Mouse (Mus musculus) liver, embryonic 14.5 days (tissue): Measurements from ENCODE around the gene Frmd4a. TPM values are rescaled to one million over a fixed set of nuclear protein-coding genes. Genes with fewer than 3 reads are reported as not detected.

Experiments used
- ATAC-seq: fragments of 200-750 bp; cut with Nextera tagmentation; 2 replicates; pipeline ENCODE4 v1.8.0; 2017; ENCODE audit warnings: moderate number of reproducible peaks, mild to moderate bottlenecking, moderate library complexity; ENCODE audit not compliant: insufficient read depth
- DNase-seq, 3 experiments: peaks; one replicate each; pipeline ENCODE4 v3.0.0-alpha.2; 2012 to 2013; ENCODE audit warnings: low read depth in 3 of 3, low spot score in 3 of 3
- H3K27ac ChIP-seq: fragments of 300-500 bp; sonication (generic); 2 replicates; pipeline ENCODE4 v1.5.1; 2014; ENCODE audit warnings: moderate library complexity, mild to moderate bottlenecking, control low read depth, inconsistent platforms
- H3K27me3 ChIP-seq: fragments of 300-500 bp; sonication (generic); 2 replicates; pipeline ENCODE4 v1.6.1; 2014; ENCODE audit warnings: mild to moderate bottlenecking, low read length, moderate library complexity; ENCODE audit not compliant: control insufficient read depth, insufficient read depth
- H3K36me3 ChIP-seq: fragments of 300-500 bp; sonication (generic); replicated peaks from 2 replicates; pipeline ENCODE4 v1.6.1; 2014; ENCODE audit warnings: low read depth; ENCODE audit not compliant: control insufficient read depth, insufficient read depth
- H3K4me1 ChIP-seq, 2 experiments: fragments of 200-500 bp in 1 of 2; fragments of 300-500 bp in 1 of 2; sonication (generic) in 1 of 2; replicated peaks; 2 replicates each; pipeline ENCODE4 v1.6.1; 2012 to 2014; ENCODE audit warnings: antibody characterized with exemption in 1 of 2, inconsistent platforms in 1 of 2, low read length in 1 of 2; ENCODE audit not compliant: control insufficient read depth in 2 of 2, insufficient read depth in 2 of 2
- H3K4me2 ChIP-seq: fragments of 300-500 bp; sonication (generic); 2 replicates; pipeline ENCODE4 v1.6.1; 2014; ENCODE audit warnings: low read depth, mild to moderate bottlenecking, control low read depth, moderate library complexity
- H3K4me3 ChIP-seq, 2 experiments: fragments of 200-500 bp in 1 of 2; fragments of 300-500 bp in 1 of 2; sonication (generic) in 1 of 2; 2 replicates each; pipeline ENCODE4 v1.5.1; 2012 to 2014; ENCODE audit warnings: low read depth in 2 of 2, low read length in 2 of 2, mild to moderate bottlenecking in 2 of 2, control low read depth in 1 of 2, inconsistent platforms in 1 of 2, moderate library complexity in 1 of 2; ENCODE audit not compliant: insufficient read depth in 1 of 2
- H3K9ac ChIP-seq: fragments of 300-500 bp; sonication (generic); replicated peaks from 2 replicates; pipeline ENCODE4 v1.6.1; 2014; ENCODE audit warnings: mild to moderate bottlenecking, control low read depth, moderate library complexity
- H3K9me3 ChIP-seq: fragments of 300-500 bp; sonication (generic); 2 replicates; pipeline ENCODE4 v1.6.1; 2016; ENCODE audit warnings: low read length, mixed read lengths; ENCODE audit not compliant: control insufficient read depth
- CTCF ChIP-seq: IDR thresholded peaks from 2 replicates; pipeline ENCODE4 v1.5.1; 2016; ENCODE audit warnings: antibody characterized with exemption, low read depth, control low read depth
- EP300 ChIP-seq: IDR thresholded peaks from 2 replicates; pipeline ENCODE4 v1.6.1; 2016; ENCODE audit warnings: antibody characterized with exemption, low read depth
- WGBS: fragments of 180-500 bp; shearing (Covaris S2); extraction: QIAGEN DNeasy Blood & Tissue Kit; methylation state at CpG from one replicate; pipeline ENCODE4 v1.1.7; 2014; ENCODE audit not compliant: insufficient replicate concordance; 5-methylcytosine and 5-hydroxymethylcytosine counted together
- polyA plus RNA-seq, 2 experiments: library from polyadenylated mRNA; depleted of rRNA in 1 of 2; stranded (reverse) in 1 of 2; unstranded in 1 of 2; fragments of >200 nt; fragmentation: Nextera tagmentation in 1 of 2; extraction: Ambion mirVana in 1 of 2; gene quantifications; 2 replicates each; pipeline versions ENCODE4 v1.2.1 to v1.2.3; 2012 to 2014

Frmd4a gene
- polyA plus RNA-seq, 2 experiments: 11.0 to 11.2 TPM

DNA sequence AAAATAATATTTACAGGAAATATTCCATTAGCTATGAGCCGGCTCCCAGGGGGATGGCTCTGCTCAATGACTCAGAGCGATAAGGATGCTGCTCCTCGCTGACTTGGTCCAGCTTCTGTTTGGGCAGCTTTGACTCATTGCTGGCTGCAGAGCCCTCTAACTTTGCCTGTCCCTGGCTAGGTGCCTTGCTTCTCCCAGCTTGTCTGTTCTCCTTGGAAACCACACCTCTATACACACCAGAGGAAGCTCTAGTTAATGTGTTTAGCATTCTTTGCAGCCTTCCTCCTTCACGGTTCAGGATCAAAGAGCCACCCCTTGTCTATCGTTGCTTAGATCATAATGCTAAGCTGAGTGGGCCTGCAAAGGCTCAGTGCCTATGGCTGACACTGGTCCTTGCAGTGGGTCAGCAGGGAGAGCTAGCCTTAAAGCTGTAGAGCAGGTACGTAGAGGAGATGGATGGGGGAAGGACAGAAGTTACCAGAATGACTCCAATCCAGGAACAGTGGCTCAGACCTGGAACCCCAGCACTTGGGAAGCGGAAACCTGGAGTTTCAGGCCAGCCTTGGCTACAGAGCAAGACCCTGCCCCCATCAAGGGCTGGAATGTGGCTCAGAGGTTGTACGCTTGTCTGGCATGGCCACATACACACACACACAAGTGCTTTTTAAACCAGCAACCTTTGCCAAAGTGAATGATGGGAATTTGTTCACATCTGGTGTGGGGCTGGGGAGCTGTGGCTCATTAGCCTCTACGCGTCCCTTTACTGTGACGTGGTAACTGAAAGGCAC lies 525.3 kb downstream of the Frmd4a start:
- DNase-seq: no peak
- Histone ChIP-seq H3K27ac (no peak overlapping the region), H3K9me3 (no peaks in the 10 kb centered on the region), H3K36me3 (no peaks in the 10 kb centered on the region), H3K4me2 (no peak overlapping the region), H3K4me3 (no peak overlapping the region), H3K4me1 (peaks cover 0 to 3% of the 10 kb centered on the region in 2 experiments; a peak in 1 of 4 replicates), H3K27me3 (no peaks in the 10 kb centered on the region), H3K9ac (no peak overlapping the region; the same call in 1 of the 2 replicates)
- no peak for ATAC-seq
- 69% methylated on average over 11 of the region's 11 CpGs for WGBS
- TF ChIP-seq EP300: no peak

DNA sequence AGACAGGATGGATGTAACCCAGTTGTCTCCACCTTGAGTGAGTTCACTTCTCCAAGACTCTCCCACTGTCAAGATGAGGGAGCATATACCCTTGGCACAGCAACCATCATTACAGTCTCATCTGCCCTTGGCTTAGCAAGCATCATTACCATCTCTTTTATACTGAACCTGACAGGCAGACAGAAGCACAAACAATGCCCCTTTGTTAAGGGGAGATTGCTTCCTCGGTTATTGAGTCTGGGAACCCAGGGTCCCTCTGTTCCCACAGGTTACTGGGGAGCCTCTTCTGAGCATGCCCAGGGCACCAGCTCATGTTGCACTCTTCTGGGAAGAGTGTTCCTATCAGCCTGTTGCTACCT lies 525.9 kb downstream of the Frmd4a start:
- H3K27me3 ChIP-seq: no peaks in the 10 kb centered on the region
- H3K36me3 ChIP-seq: no peaks in the 10 kb centered on the region
- H3K9ac ChIP-seq: no peak overlapping the region; the same call in 1 of the 2 replicates
- no peak for DNase-seq
- TF ChIP-seq CTCF (no peak), EP300 (no peak)
- H3K27ac ChIP-seq: no peak overlapping the region
- 38% methylated on average over 1 of the region's 1 CpGs for WGBS
- H3K4me1 ChIP-seq: peaks cover 0 to 3% of the 10 kb centered on the region in 2 experiments; a peak in 1 of 4 replicates
- no peak for ATAC-seq
- H3K4me3 ChIP-seq: no peak overlapping the region
- no peaks in the 10 kb centered on the region for H3K9me3 ChIP-seq
- no peak overlapping the region for H3K4me2 ChIP-seq

DNA sequence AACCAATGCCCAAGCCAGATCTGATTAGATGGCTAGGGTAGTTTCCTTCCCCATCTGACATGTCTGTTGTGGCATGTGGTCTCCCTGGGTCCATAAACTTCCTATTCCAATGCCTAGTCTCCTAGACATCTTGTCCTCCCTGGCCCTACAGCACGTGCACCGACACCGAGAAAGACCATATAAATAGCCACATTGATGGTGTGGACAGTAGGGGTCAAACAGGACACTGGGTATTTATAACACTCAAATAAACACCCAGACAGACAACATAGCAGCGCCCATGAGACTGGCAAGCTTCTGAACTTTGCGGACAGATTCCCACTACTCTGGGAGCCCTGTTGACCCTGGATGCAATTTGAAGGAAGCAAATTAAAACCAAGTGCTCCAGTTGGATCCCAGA lies 526.8 kb downstream of the Frmd4a start:
- TF ChIP-seq CTCF (no peak), EP300 (no peak)
- no peaks in the 10 kb centered on the region for H3K9me3 ChIP-seq
- no peak overlapping the region for H3K4me2 ChIP-seq
- no peak overlapping the region for H3K27ac ChIP-seq
- ATAC-seq (no peak), DNase-seq (no peak)
- no peaks in the 10 kb centered on the region for H3K27me3 ChIP-seq
- no peak overlapping the region for H3K4me3 ChIP-seq
- no peak overlapping the region for H3K9ac ChIP-seq
- H3K4me1 ChIP-seq: peaks cover 0 to 8% of the 10 kb centered on the region in 2 experiments; a peak in 1 of 4 replicates
- 75% methylated on average over 5 of the region's 5 CpGs for WGBS
- no peaks in the 10 kb centered on the region for H3K36me3 ChIP-seq

DNA sequence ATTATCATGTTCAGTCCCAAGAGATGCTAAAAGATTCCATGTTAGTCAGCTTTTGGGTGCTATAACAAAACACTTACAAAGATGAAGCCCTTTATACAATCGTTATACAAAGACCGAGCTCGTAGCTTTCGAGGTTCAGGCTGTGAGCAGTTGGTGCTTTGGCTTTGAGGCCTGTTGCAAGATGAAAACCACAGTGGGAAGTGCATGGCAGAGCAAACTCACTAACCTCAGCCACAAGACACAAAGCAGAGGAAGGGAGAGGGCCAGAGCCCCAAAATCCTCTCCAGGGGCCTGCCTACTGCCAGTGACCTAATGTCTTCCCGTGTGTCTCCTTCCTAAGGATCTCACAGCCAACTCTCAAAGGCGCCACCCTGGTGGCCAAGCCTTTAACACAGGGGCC lies 527.7 kb downstream of the Frmd4a start:
- H3K36me3 ChIP-seq: no peaks in the 10 kb centered on the region
- H3K9me3 ChIP-seq: no peaks in the 10 kb centered on the region
- no peak for ATAC-seq
- DNase-seq: no peak
- no peaks in the 10 kb centered on the region for H3K27me3 ChIP-seq
- TF ChIP-seq EP300: no peak
- H3K4me3 ChIP-seq: no peak overlapping the region
- 67% methylated on average over 6 of the region's 6 CpGs for WGBS
- peaks cover 0 to 9% of the 10 kb centered on the region in 2 experiments; a peak in 1 of 4 replicates for H3K4me1 ChIP-seq
- no peak overlapping the region for H3K9ac ChIP-seq
- H3K27ac ChIP-seq: no peak overlapping the region
- no peak overlapping the region for H3K4me2 ChIP-seq

DNA sequence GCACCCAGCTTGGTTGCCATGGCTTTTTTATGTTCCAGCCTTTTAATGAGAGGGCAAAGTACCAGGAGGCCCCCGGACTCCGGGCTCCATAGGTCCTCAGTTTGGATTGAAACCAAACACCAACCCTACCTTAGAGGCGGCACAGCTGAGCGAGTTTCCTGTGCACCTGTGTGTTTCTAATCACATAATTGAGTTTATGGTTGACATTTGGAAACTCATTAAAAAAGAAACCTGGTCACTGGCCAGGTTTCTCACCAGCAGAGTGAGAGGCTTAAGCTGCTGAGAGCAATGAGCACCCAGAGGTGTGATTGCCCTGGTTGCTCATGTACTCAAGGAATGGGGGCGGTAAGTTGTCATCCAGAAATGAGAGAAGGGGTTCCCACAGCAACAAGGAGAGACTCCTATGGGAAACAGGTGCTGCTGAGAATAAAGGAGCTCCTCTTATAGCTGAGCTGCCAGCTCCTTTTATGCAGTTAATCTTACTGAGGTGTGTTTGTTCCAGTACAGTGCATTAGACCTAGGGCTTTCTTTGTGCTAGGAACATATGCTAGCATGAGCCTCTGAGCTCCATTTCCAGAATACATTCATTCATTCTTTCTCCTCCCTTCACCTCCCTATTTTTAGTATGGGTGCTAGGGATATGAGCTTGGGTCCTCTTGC lies 529.6 kb downstream of the Frmd4a start:
- DNase-seq: no peak
- H3K36me3 ChIP-seq: no peaks in the 10 kb centered on the region
- peaks cover 8 to 21% of the 10 kb centered on the region in 2 experiments for H3K4me1 ChIP-seq
- 80% methylated on average over 5 of the region's 5 CpGs for WGBS
- H3K4me3 ChIP-seq: no peak overlapping the region
- H3K27ac ChIP-seq: no peak overlapping the region
- no peak overlapping the region for H3K9ac ChIP-seq
- no peaks in the 10 kb centered on the region for H3K27me3 ChIP-seq
- no peak for ATAC-seq
- H3K9me3 ChIP-seq: no peaks in the 10 kb centered on the region
- TF ChIP-seq CTCF: no peak
- TF ChIP-seq EP300: no peak
- no peak overlapping the region for H3K4me2 ChIP-seq
